Mouse (Mus musculus) embryonic facial prominence, embryonic 11.5 days (tissue): ENCODE measurements around the gene Neurod4. TPM values are rescaled to one million over a fixed set of nuclear protein-coding genes. Genes with fewer than 3 reads are reported as not detected.
"Not testable (repeated sequence)": the region's sequence is repeated elsewhere in the genome, so short reads cannot be mapped to it uniquely, and the experiment has no call there.

Experiments used
- ATAC-seq: fragments of 200-750 bp; cut with Nextera tagmentation; replicated peaks from 2 replicates; pipeline ENCODE4 v1.8.0; 2017; ENCODE audit warnings: low read depth; ENCODE audit not compliant: insufficient number of reproducible peaks, low FRiP score, low TSS enrichment
- DNase-seq: peaks from one replicate; pipeline ENCODE4 v3.0.0-alpha.2; 2015; ENCODE audit warnings: low spot score
- H3K27ac ChIP-seq: fragments of 300-500 bp; sonication (generic); replicated peaks from 2 replicates; pipeline ENCODE4 v1.5.1; 2014; ENCODE audit warnings: mild to moderate bottlenecking, low read depth, low read length, control low read depth
- H3K27me3 ChIP-seq: fragments of 300-500 bp; sonication (generic); 2 replicates; pipeline ENCODE4 v1.6.1; 2014; ENCODE audit warnings: mild to moderate bottlenecking, low read length, moderate library complexity, mixed read lengths; ENCODE audit not compliant: control insufficient read depth, insufficient read depth
- H3K36me3 ChIP-seq: fragments of 300-500 bp; sonication (generic); replicated peaks from 2 replicates; pipeline ENCODE4 v1.6.1; 2014; ENCODE audit warnings: low read depth, mild to moderate bottlenecking, low read length, moderate library complexity, mixed read lengths; ENCODE audit not compliant: control insufficient read depth, insufficient read depth
- H3K4me1 ChIP-seq: fragments of 300-500 bp; sonication (generic); 2 replicates; pipeline ENCODE4 v1.6.1; 2014; ENCODE audit warnings: low read length, mixed read lengths; ENCODE audit not compliant: control insufficient read depth, insufficient read depth
- H3K4me2 ChIP-seq: fragments of 300-500 bp; sonication (generic); 2 replicates; pipeline ENCODE4 v1.6.1; 2014; ENCODE audit warnings: low read depth, mild to moderate bottlenecking, control low read depth, low read length, moderate library complexity
- H3K4me3 ChIP-seq: fragments of 300-500 bp; sonication (generic); 2 replicates; pipeline ENCODE4 v1.5.1; 2014; ENCODE audit warnings: low read depth, low read length, control low read depth
- H3K9ac ChIP-seq: fragments of 300-500 bp; sonication (generic); replicated peaks from 2 replicates; pipeline ENCODE4 v1.6.1; 2014; ENCODE audit warnings: mild to moderate bottlenecking, control low read depth, low read length
- H3K9me3 ChIP-seq: fragments of 300-500 bp; sonication (generic); replicated peaks from 2 replicates; pipeline ENCODE4 v1.6.1; 2016; ENCODE audit warnings: mild to moderate bottlenecking, low read length, inconsistent platforms, mixed read lengths; ENCODE audit not compliant: control insufficient read depth
- WGBS: fragments of 180-500 bp; shearing (Covaris S2); extraction: QIAGEN DNeasy Blood & Tissue Kit; methylation state at CpG from one replicate; pipeline ENCODE4 v1.1.7; 2014; 5-methylcytosine and 5-hydroxymethylcytosine counted together
- polyA plus RNA-seq: library from polyadenylated mRNA; unstranded; fragments of >200 nt; fragmentation: Nextera tagmentation; extraction: Ambion mirVana; gene quantifications from 2 replicates; pipeline ENCODE4 v1.2.1, GENCODE M21; 2014

Gene Neurod4
- polyA plus RNA-seq, 1 experiment from 2014 or later, result 4.8 TPM

GRCm38 (mm10) chr10:130313531-130313930 is 33.5 kb upstream of the Neurod4 start:
- Histone ChIP-seq H3K9ac (no peak overlapping the region), H3K9me3 (no peaks in the 10 kb centered on the region), H3K36me3 (no peaks in the 10 kb centered on the region), H3K4me2 (no peak overlapping the region), H3K27me3 (no peaks in the 10 kb centered on the region), H3K27ac (no peak overlapping the region), H3K4me3 (no peak overlapping the region), H3K4me1 (no peaks in the 10 kb centered on the region)
- peak; percentile 13 for DNase-seq
- WGBS, result 62% methylated on average over 1 of the region's 1 CpGs
- ATAC-seq, result no peak

- Histone ChIP-seq H3K9ac (no peak overlapping the region), H3K9me3 (no peaks in the 10 kb centered on the region), H3K27me3 (no peaks in the 10 kb centered on the region), H3K4me1 (no peaks in the 10 kb centered on the region), H3K36me3 (no peaks in the 10 kb centered on the region), H3K4me2 (no peak overlapping the region), H3K27ac (no peak overlapping the region), H3K4me3 (no peak overlapping the region)
- DNase-seq (no peak), ATAC-seq (no peak)
- WGBS, result 81% methylated on average over 2 of the region's 2 CpGs
Observed at GRCm38 (mm10) chr10:130311534-130312227, 31.6 kb upstream of the Neurod4 start.

GRCm38 (mm10) chr10:130304138-130304537 is 24.1 kb upstream of the Neurod4 start:
- H3K36me3 ChIP-seq, H3K4me2 ChIP-seq, DNase-seq, H3K9me3 ChIP-seq, H3K9ac ChIP-seq, H3K27me3 ChIP-seq, H3K27ac ChIP-seq, ATAC-seq, H3K4me1 ChIP-seq, H3K4me3 ChIP-seq: not testable (repeated sequence)
- WGBS, result 85% methylated on average over 3 of the region's 5 CpGs

GRCm38 (mm10) chr10:130298748-130299147 is 18.7 kb upstream of the Neurod4 start:
- not testable (repeated sequence) for ATAC-seq, H3K4me2 ChIP-seq

GRCm38 (mm10) chr10:130293741-130294408 is 13.8 kb upstream of the Neurod4 start:
- H3K27ac ChIP-seq, result no peak overlapping the region
- ATAC-seq, result 0 out of 2 replicates have a peak, but pooled peaks have one; percentile 48

More at GRCm38 (mm10) chr10:130298748-130299147, 18.7 kb upstream of the Neurod4 start:
- H3K4me3 ChIP-seq, H3K27ac ChIP-seq, H3K9me3 ChIP-seq, H3K4me1 ChIP-seq, H3K27me3 ChIP-seq, H3K9ac ChIP-seq, H3K36me3 ChIP-seq: not testable (repeated sequence)
- DNase-seq, result peak; percentile 34
- WGBS, result 12% methylated on average over 4 of the region's 4 CpGs

GRCm38 (mm10) chr10:130288007-130288406 is 8.0 kb upstream of the Neurod4 start:
- Histone ChIP-seq H3K9me3 (no peaks in the 10 kb centered on the region), H3K4me1 (no peaks in the 10 kb centered on the region), H3K4me3 (no peak overlapping the region), H3K9ac (no peak overlapping the region), H3K27ac (no peak overlapping the region), H3K36me3 (no peaks in the 10 kb centered on the region), H3K27me3 (no peaks in the 10 kb centered on the region), H3K4me2 (no peak overlapping the region)
- ATAC-seq (no peak), DNase-seq (no peak)
- WGBS, result 48% methylated on average over 3 of the region's 3 CpGs

More at GRCm38 (mm10) chr10:130293741-130294408, 13.8 kb upstream of the Neurod4 start:
- DNase-seq, result no peak
- 29% methylated on average over 3 of the region's 3 CpGs for WGBS
- Histone ChIP-seq H3K4me2 (no peak overlapping the region), H3K4me1 (no peaks in the 10 kb centered on the region), H3K9me3 (no peaks in the 10 kb centered on the region), H3K9ac (no peak overlapping the region), H3K27me3 (no peaks in the 10 kb centered on the region), H3K4me3 (no peak overlapping the region), H3K36me3 (no peaks in the 10 kb centered on the region)

GRCm38 (mm10) chr10:130287201-130287600 is 7.2 kb upstream of the Neurod4 start:
- no peak overlapping the region for H3K4me2 ChIP-seq
- no peak for ATAC-seq

GRCm38 (mm10) chr10:130281982-130282449 is 2.0 kb upstream of the Neurod4 start:
- no peak overlapping the region for H3K9ac ChIP-seq
- H3K4me3 ChIP-seq, result no peak overlapping the region
- ATAC-seq (peak; percentile 89), DNase-seq (no peak)
- WGBS, result 4% methylated on average over 1 of the region's 1 CpGs
- no peaks in the 10 kb centered on the region for H3K36me3 ChIP-seq
- H3K4me2 ChIP-seq, result no peak overlapping the region
- H3K27ac ChIP-seq, result no peak overlapping the region
- no peaks in the 10 kb centered on the region for H3K27me3 ChIP-seq
- H3K4me1 ChIP-seq, result no peaks in the 10 kb centered on the region
- no peaks in the 10 kb centered on the region for H3K9me3 ChIP-seq

More at GRCm38 (mm10) chr10:130287201-130287600, 7.2 kb upstream of the Neurod4 start:
- H3K27ac ChIP-seq, result no peak overlapping the region
- no peak overlapping the region for H3K9ac ChIP-seq
- no peaks in the 10 kb centered on the region for H3K9me3 ChIP-seq
- no peaks in the 10 kb centered on the region for H3K27me3 ChIP-seq
- no peaks in the 10 kb centered on the region for H3K36me3 ChIP-seq
- H3K4me1 ChIP-seq, result no peaks in the 10 kb centered on the region
- 53% methylated on average over 1 of the region's 1 CpGs for WGBS
- H3K4me3 ChIP-seq, result no peak overlapping the region
- DNase-seq, result no peak
